Mouse (Mus musculus) C2C12 (cell line): ENCODE measurements around the gene Ufsp1.

Experiments
- CTCF ChIP-seq: IDR thresholded peaks from one replicate; pipeline ENCODE4 v1.5.1; 2011; ENCODE audit not compliant: control insufficient read depth, insufficient read depth, insufficient read length
- MAX ChIP-seq: IDR thresholded peaks from one replicate; pipeline ENCODE4 v1.6.1; 2011; ENCODE audit warnings: mild to moderate bottlenecking, control low read depth
- MYOD1 ChIP-seq: IDR thresholded peaks from one replicate; pipeline ENCODE4 v1.6.1; 2011; ENCODE audit warnings: low read depth; ENCODE audit not compliant: control insufficient read depth, insufficient read length
- USF1 ChIP-seq: IDR thresholded peaks from one replicate; pipeline ENCODE4 v1.6.1; 2011; ENCODE audit warnings: low read depth, mild to moderate bottlenecking, control low read depth, moderate library complexity

GRCm38 (mm10) chr5:137313466-137314192 lies 19.2 kb downstream of the Ufsp1 start:
- TF ChIP-seq CTCF = no peak
- no peak for TF ChIP-seq MYOD1
- no peak for TF ChIP-seq USF1
- no peak for TF ChIP-seq MAX
